Mouse (Mus musculus): ENCODE results near the gene Mkrn2os.

DNA sequence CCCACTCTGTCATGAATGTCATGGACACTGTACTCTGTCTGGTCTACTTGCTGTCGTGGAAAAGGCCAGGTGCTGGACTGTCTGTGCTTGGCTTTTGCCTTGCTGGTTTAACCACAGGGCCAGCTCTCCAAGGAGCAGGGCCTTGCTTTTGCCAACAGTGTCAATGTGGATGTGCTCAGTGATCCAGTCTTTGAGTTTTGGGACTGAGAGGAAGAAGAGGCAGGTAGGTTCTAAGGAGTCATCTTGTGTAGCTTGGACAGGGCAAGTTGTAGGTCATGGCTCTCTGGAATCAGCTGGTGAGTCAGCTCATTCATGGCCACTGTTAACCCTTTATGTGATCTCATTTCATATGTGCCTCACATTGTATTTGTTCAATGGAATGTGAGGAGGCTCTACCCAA, 14.1 kb upstream of the Mkrn2os start:
- TF ChIP-seq CTCF (IDR thresholded peaks at IDR 0.05; ENCODE audit: low read depth, low read length) (no peak), POLR2A (IDR thresholded peaks at IDR 0.05; ENCODE audit: insufficient read depth, low read length) (no peak), EP300 (IDR thresholded peaks at IDR 0.05; ENCODE audit: insufficient read depth, low read depth, low read length) (no peak)

Measured in ES-Bruce4 (cell line).